Mouse (Mus musculus): Measurements from ENCODE around the gene Cbx8. TPM values are rescaled to one million over a fixed set of nuclear protein-coding genes. Genes with fewer than 3 reads are reported as not detected.
A peak's percentile ranks its signal among the peaks of the same experiment; 100 is the strongest.

Gene Cbx8
- total and polyA plus RNA-seq, 2 experiments from 2014 or later: 5.3 to 21.9 TPM

DNA sequence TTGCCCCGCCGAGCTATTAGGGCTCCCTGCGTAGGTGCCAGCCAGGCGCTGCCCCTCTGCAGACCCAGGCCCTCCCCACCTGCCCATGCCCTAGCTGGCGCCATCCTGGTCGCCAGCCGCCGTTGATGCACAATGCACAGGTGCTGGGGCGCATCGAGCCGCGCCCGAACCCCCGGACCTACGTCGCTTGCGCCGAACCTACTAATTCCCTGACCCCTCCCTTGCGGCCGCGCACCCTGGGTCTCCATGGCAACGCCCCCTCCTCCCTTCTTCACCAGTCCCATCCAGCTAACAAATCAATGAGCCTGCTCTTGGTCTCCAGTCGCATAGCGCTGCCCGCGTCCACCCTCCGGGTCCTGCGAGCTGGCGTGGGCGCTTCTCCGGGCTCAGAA, 552 bp upstream of the Cbx8 start:
- DNase-seq (peak; percentile 79), ATAC-seq (peak; percentile 46)
- peaks cover 66% of the 10 kb centered on the region for H3K27me3 ChIP-seq (ENCODE audit: insufficient read depth, low read length)
- H3K4me3 ChIP-seq (ENCODE audit: low read depth, low read length): peak overlapping the region; percentile 82
- H3K4me1 ChIP-seq (ENCODE audit: insufficient read depth): peaks cover 15% of the 10 kb centered on the region
- peak overlapping the region; percentile 79 for H3K27ac ChIP-seq (ENCODE audit: low read depth, low read length)
- under 1% methylated on average over 30 of the region's 31 CpGs for WGBS
- H3K9me3 ChIP-seq (ENCODE audit: low read length): no peaks in the 10 kb centered on the region
- TF ChIP-seq CTCF (IDR thresholded peaks at IDR 0.05; ENCODE audit: low read depth): no peak
- H3K9ac ChIP-seq: peak overlapping the region; percentile 70
- peak overlapping the region; percentile 100 for H3K4me2 ChIP-seq (ENCODE audit: low read depth)
- peaks cover 7% of the 10 kb centered on the region; the same call in 1 of the 2 replicates for H3K36me3 ChIP-seq (ENCODE audit: insufficient read depth)

DNA sequence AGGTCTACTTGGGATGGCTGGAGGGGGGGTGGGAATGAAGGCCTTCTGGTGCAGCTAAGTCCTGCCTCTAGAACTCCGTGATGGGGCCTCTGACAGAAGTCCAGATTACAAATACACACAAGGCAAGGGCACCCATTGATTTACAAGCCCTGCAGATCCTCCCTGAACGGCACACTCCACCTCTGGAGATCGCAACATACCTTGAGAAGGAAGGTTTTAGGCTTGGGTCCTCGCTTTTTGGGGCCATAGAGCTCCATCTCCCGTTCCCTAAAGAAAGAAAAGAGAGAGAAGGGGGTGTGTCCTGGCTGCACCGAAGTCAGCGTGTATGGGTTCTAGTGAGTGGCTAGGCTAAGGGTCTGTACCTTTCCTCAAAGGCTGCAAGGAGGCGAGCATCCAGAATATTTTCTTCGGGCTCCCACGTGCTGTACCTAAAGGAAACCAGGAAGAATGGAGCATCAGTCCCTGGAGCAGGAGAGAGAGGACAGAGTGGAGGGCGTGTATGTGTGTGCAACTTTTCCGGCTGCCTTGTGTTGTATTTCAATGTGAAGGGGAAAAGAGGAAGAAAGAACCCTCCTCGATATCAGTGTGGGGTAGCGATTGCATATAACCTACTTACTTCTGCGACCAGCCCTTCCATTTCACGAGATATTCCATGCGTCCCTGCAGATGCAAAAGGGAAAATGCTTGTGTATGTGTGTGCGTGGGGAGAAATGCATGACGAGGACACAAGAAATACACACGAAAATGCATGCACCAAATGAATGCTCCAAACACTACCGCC, 847 bp downstream of the Cbx8 start:
- Histone ChIP-seq H3K4me1 (ENCODE audit: insufficient read depth) (peaks cover 25% of the 10 kb centered on the region), H3K9me3 (ENCODE audit: low read length) (no peaks in the 10 kb centered on the region), H3K4me3 (ENCODE audit: low read depth, low read length) (peak overlapping the region; percentile 82), H3K9ac (peak overlapping the region; percentile 70), H3K27ac (ENCODE audit: low read depth, low read length) (peak overlapping the region; percentile 82), H3K27me3 (ENCODE audit: insufficient read depth, low read length) (peaks cover 70% of the 10 kb centered on the region), H3K36me3 (ENCODE audit: insufficient read depth) (peaks cover 7% of the 10 kb centered on the region; the same call in 1 of the 2 replicates), H3K4me2 (ENCODE audit: low read depth) (peak overlapping the region; percentile 100)
- DNase-seq: no peak
- ATAC-seq: no peak
- WGBS: 11% methylated on average over 21 of the region's 21 CpGs
- TF ChIP-seq CTCF (IDR thresholded peaks at IDR 0.05; ENCODE audit: low read depth): no peak

DNA sequence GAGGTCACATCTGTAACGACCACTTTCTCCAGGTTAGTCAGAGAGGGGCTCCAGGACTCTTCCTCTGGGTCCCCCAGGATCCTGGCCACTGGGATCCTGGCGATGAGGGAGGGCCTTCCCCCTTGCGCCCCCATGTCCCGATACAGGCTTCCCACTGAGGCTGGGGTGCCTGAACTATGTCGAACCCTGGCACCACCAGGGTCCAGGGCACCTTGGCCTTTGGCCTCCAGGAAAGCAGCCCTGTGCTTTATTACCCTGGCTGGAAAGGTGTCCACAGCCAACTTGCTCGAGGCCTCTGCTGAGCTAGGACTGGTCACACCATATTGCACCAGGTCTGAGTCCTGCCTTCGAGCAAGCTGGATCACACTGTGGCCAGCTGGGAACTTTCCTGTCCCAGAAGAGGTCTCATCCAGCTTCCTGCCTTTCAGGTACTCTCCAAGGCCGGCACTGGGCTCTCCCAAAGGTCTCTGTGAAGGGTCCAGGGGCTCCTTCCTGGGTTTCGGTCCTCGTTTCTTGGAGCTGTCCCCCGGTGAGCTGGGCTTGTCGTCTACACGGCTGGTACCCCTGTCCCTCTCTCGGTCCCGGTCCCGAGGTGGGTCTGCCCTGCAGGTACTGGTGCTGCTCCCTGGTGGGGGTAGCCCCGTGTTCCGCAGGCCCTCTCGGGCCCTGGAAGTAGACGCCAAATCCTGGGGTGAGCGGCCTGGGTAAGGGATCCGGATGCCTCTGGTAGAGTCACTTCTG, 1.9 kb downstream of the Cbx8 start:
- ATAC-seq (no peak), DNase-seq (no peak)
- no peak overlapping the region for H3K4me3 ChIP-seq (ENCODE audit: low read depth, low read length)
- 50% methylated on average over 22 of the region's 22 CpGs for WGBS
- H3K27me3 ChIP-seq (ENCODE audit: insufficient read depth, low read length): peaks cover 63% of the 10 kb centered on the region
- H3K9me3 ChIP-seq (ENCODE audit: low read length): no peaks in the 10 kb centered on the region
- no peak overlapping the region for H3K4me2 ChIP-seq (ENCODE audit: low read depth)
- no peak overlapping the region for H3K27ac ChIP-seq (ENCODE audit: low read depth, low read length)
- TF ChIP-seq CTCF (IDR thresholded peaks at IDR 0.05; ENCODE audit: low read depth): no peak
- H3K9ac ChIP-seq: no peak overlapping the region
- H3K4me1 ChIP-seq (ENCODE audit: insufficient read depth): peaks cover 21% of the 10 kb centered on the region
- peaks cover 7% of the 10 kb centered on the region; the same call in 1 of the 2 replicates for H3K36me3 ChIP-seq (ENCODE audit: insufficient read depth)

GRCm38 (mm10) chr11:119037780-119038401, 2.9 kb downstream of the Cbx8 start:
- Histone ChIP-seq H3K9ac (peak overlapping the region; percentile 14; the same call in 1 of the 2 replicates), H3K4me2 (ENCODE audit: low read depth) (peak overlapping the region; percentile 56), H3K4me3 (ENCODE audit: low read depth, low read length) (peak overlapping the region; percentile 35), H3K4me1 (ENCODE audit: insufficient read depth) (peaks cover 21% of the 10 kb centered on the region), H3K27me3 (ENCODE audit: insufficient read depth, low read length) (peaks cover 54% of the 10 kb centered on the region), H3K9me3 (ENCODE audit: low read length) (no peaks in the 10 kb centered on the region), H3K36me3 (ENCODE audit: insufficient read depth) (peaks cover 7% of the 10 kb centered on the region; the same call in 1 of the 2 replicates), H3K27ac (ENCODE audit: low read depth, low read length) (no peak overlapping the region)
- WGBS: 21% methylated on average over 18 of the region's 18 CpGs
- no peak for TF ChIP-seq CTCF (IDR thresholded peaks at IDR 0.05; ENCODE audit: low read depth)
- DNase-seq (no peak), ATAC-seq (no peak)

GRCm38 (mm10) chr11:119036934-119037779, 3.6 kb downstream of the Cbx8 start:
- H3K4me1 ChIP-seq (ENCODE audit: insufficient read depth): peaks cover 21% of the 10 kb centered on the region
- TF ChIP-seq CTCF (IDR thresholded peaks at IDR 0.05; ENCODE audit: low read depth): no peak
- H3K27me3 ChIP-seq (ENCODE audit: insufficient read depth, low read length): peaks cover 47% of the 10 kb centered on the region
- peak overlapping the region; percentile 14; the same call in 1 of the 2 replicates for H3K9ac ChIP-seq
- peak overlapping the region; percentile 56 for H3K4me2 ChIP-seq (ENCODE audit: low read depth)
- 12% methylated on average over 57 of the region's 57 CpGs for WGBS
- DNase-seq (no peak), ATAC-seq (no peak)
- H3K9me3 ChIP-seq (ENCODE audit: low read length): no peaks in the 10 kb centered on the region
- H3K4me3 ChIP-seq (ENCODE audit: low read depth, low read length): peak overlapping the region; percentile 35
- H3K27ac ChIP-seq (ENCODE audit: low read depth, low read length): no peak overlapping the region
- H3K36me3 ChIP-seq (ENCODE audit: insufficient read depth): peaks cover 7% of the 10 kb centered on the region; the same call in 1 of the 2 replicates

DNA sequence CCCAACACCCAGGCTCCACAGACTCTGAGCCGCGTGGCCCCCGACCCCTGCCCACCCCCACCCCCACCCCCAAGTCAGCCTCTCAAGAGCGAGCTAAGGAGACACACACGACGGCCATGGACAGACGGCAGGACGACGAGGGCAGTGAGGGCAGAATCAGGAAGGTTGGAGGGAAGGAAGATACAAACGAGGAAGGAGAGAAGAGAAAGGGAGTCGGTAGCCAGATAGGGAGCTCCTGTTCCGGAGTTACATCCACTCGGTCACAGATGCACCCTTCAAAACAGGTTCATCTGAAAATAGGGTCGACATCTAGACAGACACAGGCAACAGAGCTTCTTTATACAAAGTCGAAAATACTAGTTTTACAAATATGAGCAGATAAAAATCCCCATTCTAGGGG, 4.3 kb downstream of the Cbx8 start:
- Histone ChIP-seq H3K4me1 (ENCODE audit: insufficient read depth) (peaks cover 17% of the 10 kb centered on the region), H3K36me3 (ENCODE audit: insufficient read depth) (peaks cover 7% of the 10 kb centered on the region; the same call in 1 of the 2 replicates), H3K9me3 (ENCODE audit: low read length) (no peaks in the 10 kb centered on the region), H3K27me3 (ENCODE audit: insufficient read depth, low read length) (peaks cover 40% of the 10 kb centered on the region), H3K4me3 (ENCODE audit: low read depth, low read length) (0 out of 2 replicates have a peak overlapping the region, but pooled peaks have one; percentile 35), H3K4me2 (ENCODE audit: low read depth) (peak overlapping the region; percentile 56; the same call in 1 of the 2 replicates), H3K9ac (no peak overlapping the region), H3K27ac (ENCODE audit: low read depth, low read length) (no peak overlapping the region)
- ATAC-seq (no peak), DNase-seq (no peak)
- WGBS: 25% methylated on average over 15 of the region's 15 CpGs
- TF ChIP-seq CTCF (IDR thresholded peaks at IDR 0.05; ENCODE audit: low read depth): no peak

All from forebrain, postnatal 0 days (tissue).